In genomic region chr15:78922700-78923099, GRCm38 (mm10) we compare ENCODE assay signal across 16 mouse cellular contexts. TPM values are rescaled to one million over a fixed set of nuclear protein-coding genes. Genes with fewer than 3 reads are reported as not detected.
DNase-seq lines count a peak whose midpoint lies in the region; ATAC-seq and TF ChIP-seq lines count a peak whose summit lies in the region.
"Had no signal": no experiment of that assay in that cellular context is flagged by ENCODE, and none has a peak within 500 bp of the region (broad histone marks: within the 10 kb centered on the region; RNA-seq: fewer than 3 reads in every experiment).

No protein-coding gene starts in this region.

- H3K4me1 ChIP-seq in limb, embryonic 10.5 days: peaks cover 48% of the 10 kb centered on the region
- H3K4me1 ChIP-seq in midbrain, embryonic 16.5 days (ENCODE audit: control insufficient read depth, insufficient read depth, low read length): peaks cover 6% of the 10 kb centered on the region; the same call in 1 of the 2 replicates
- peaks cover 36% of the 10 kb centered on the region for H3K4me1 ChIP-seq in kidney, embryonic 15.5 days

- no peak for DNase-seq in layer of hippocampus, adult 2 months (ENCODE audit: low spot score in 2 of 2)
- no peak for DNase-seq in layer of hippocampus, postnatal 36 days
- DNase-seq in c-Kit-negative CD71-positive TER-119-positive erythroid progenitor cells, embryonic 14.5 days (ENCODE audit: low read depth, low spot score): peak; percentile 76
- no peak for DNase-seq in limb, embryonic 10.5 days (ENCODE audit: low spot score)
- DNase-seq in right cerebral cortex, adult 2 months (ENCODE audit: low spot score in 2 of 2): no peak
- DNase-seq: cerebellum, adult 18-20 months; embryo, embryonic 11 days; heart, postnatal 10 days; lung, adult 2 months had no signal

- H3K27me3 ChIP-seq in limb, embryonic 10.5 days (ENCODE audit: low read depth, poor library complexity, severe bottlenecking): no peaks in the 10 kb centered on the region
- peaks cover 5% of the 10 kb centered on the region for H3K27me3 ChIP-seq in midbrain, embryonic 16.5 days (ENCODE audit: control insufficient read depth, insufficient read depth, low read depth, low read length)
- no peaks in the 10 kb centered on the region for H3K27me3 ChIP-seq in kidney, embryonic 15.5 days

- H3K4me2 ChIP-seq in midbrain, embryonic 16.5 days (ENCODE audit: low read length): no peak overlapping the region
- H3K4me2 ChIP-seq in kidney, embryonic 15.5 days: no peak overlapping the region
- H3K4me2 ChIP-seq: neural tube, embryonic 15.5 days had no signal

- H3K9ac ChIP-seq in midbrain, embryonic 16.5 days (ENCODE audit: low read depth, low read length): no peak overlapping the region
- H3K9ac ChIP-seq in kidney, embryonic 15.5 days: no peak overlapping the region
- H3K9ac ChIP-seq: neural tube, embryonic 15.5 days had no signal

- no peak overlapping the region for H3K4me3 ChIP-seq in layer of hippocampus, adult 2 months
- no peak overlapping the region for H3K4me3 ChIP-seq in limb, embryonic 10.5 days
- H3K4me3 ChIP-seq in midbrain, embryonic 16.5 days (ENCODE audit: low read depth, low read length): no peak overlapping the region
- H3K4me3 ChIP-seq in kidney, embryonic 15.5 days (replicated peaks): no peak overlapping the region
- H3K4me3 ChIP-seq: forebrain, embryonic 10.5 days; neural tube, embryonic 15.5 days had no signal

- ATAC-seq in megakaryocyte progenitor cell, adult 5-6 weeks (replicated peaks; ENCODE audit: poor library complexity): peak; percentile 69
- ATAC-seq in midbrain, embryonic 16.5 days: no peak
- ATAC-seq in kidney, embryonic 15.5 days (replicated peaks; ENCODE audit: low FRiP score): no peak

- peak overlapping the region; percentile 73 for H3K27ac ChIP-seq in layer of hippocampus, adult 2 months
- H3K27ac ChIP-seq in limb, embryonic 10.5 days: peak overlapping the region; percentile 61; the same call in 1 of the 2 replicates
- H3K27ac ChIP-seq in midbrain, embryonic 16.5 days (ENCODE audit: low read length): no peak overlapping the region
- H3K27ac ChIP-seq in kidney, embryonic 15.5 days: no peak overlapping the region
- H3K27ac ChIP-seq: neural tube, embryonic 15.5 days had no signal

- no peak for TF ChIP-seq CTCF in layer of hippocampus, adult 2 months (conservative IDR thresholded peaks at IDR 0.05)

- 87% methylated on average over 7 of the region's 7 CpGs for WGBS in limb, embryonic 10.5 days
- 84% methylated on average over 7 of the region's 7 CpGs for WGBS in midbrain, embryonic 16.5 days
- WGBS in kidney, embryonic 15.5 days: 87% methylated on average over 7 of the region's 7 CpGs

- peaks cover 27% of the 10 kb centered on the region for H3K36me3 ChIP-seq in limb, embryonic 10.5 days
- H3K36me3 ChIP-seq in midbrain, embryonic 16.5 days (ENCODE audit: control insufficient read depth, insufficient read depth, low read length): peaks cover 4% of the 10 kb centered on the region
- peaks cover 17% of the 10 kb centered on the region for H3K36me3 ChIP-seq in kidney, embryonic 15.5 days

- H3K9me3 ChIP-seq in limb, embryonic 10.5 days (replicated peaks): no peaks in the 10 kb centered on the region
- H3K9me3 ChIP-seq in midbrain, embryonic 16.5 days (replicated peaks; ENCODE audit: control insufficient read depth, low read length, poor library complexity, severe bottlenecking): no peaks in the 10 kb centered on the region
- no peaks in the 10 kb centered on the region for H3K9me3 ChIP-seq in kidney, embryonic 15.5 days (replicated peaks)
- H3K9me3 ChIP-seq: forebrain, embryonic 10.5 days; neural tube, embryonic 15.5 days had no signal

RNA-seq across cellular contexts. Expression of gene Lgals1, which starts 3.8 kb away (rescaled TPM):
- 10 to 100 TPM; 18.9 to 20.2 TPM for total RNA-seq in layer of hippocampus, adult 2 months (2021)
- 10 to 100 TPM; 18.2 to 19.2 TPM for total RNA-seq in layer of hippocampus, postnatal 36 days (2021)
- polyA plus RNA-seq in limb, embryonic 10.5 days (2016; fragmentation: Nextera tagmentation; extraction: Ambion mirVana): 292 and 458 TPM in 2 replicates
- total RNA-seq in megakaryocyte progenitor cell, adult 5-6 weeks (2015): 480 and 550 TPM in 2 replicates
- 648 and 851 TPM in 2 replicates for total RNA-seq in megakaryocyte progenitor cell, adult 5-6 weeks (2017)
- 51.7 and 53.2 TPM in 2 replicates for polyA plus RNA-seq in midbrain, embryonic 16.5 days (2015; fragmentation: Nextera tagmentation; extraction: Ambion mirVana)
- polyA plus RNA-seq in kidney, embryonic 15.5 days (2015; fragmentation: Nextera tagmentation; extraction: Ambion mirVana): 761 and 838 TPM in 2 replicates

RNA-seq across cellular contexts. Expression of gene Pdxp, which starts 9.0 kb away (rescaled TPM):
- 100 to 1,000 TPM; 162 to 172 TPM for total RNA-seq in layer of hippocampus, adult 2 months (2021)
- 100 to 1,000 TPM; 171 to 176 TPM for total RNA-seq in layer of hippocampus, postnatal 36 days (2021)
- polyA plus RNA-seq in limb, embryonic 10.5 days (2016; fragmentation: Nextera tagmentation; extraction: Ambion mirVana): 37.1 and 40.8 TPM in 2 replicates
- total RNA-seq in megakaryocyte progenitor cell, adult 5-6 weeks (2015): 9.5 and 12.8 TPM in 2 replicates
- 5.0 and 8.8 TPM in 2 replicates for total RNA-seq in megakaryocyte progenitor cell, adult 5-6 weeks (2017)
- 107 and 126 TPM in 2 replicates for polyA plus RNA-seq in midbrain, embryonic 16.5 days (2015; fragmentation: Nextera tagmentation; extraction: Ambion mirVana)
- polyA plus RNA-seq in kidney, embryonic 15.5 days (2015; fragmentation: Nextera tagmentation; extraction: Ambion mirVana): 13.7 and 15.0 TPM in 2 replicates

RNA-seq across cellular contexts. Expression of gene Nol12, which starts 12.0 kb away (rescaled TPM):
- total RNA-seq in layer of hippocampus, adult 2 months (2021): 10 to 100 TPM; 41.4 to 41.8 TPM
- total RNA-seq in layer of hippocampus, postnatal 36 days (2021): 10 to 100 TPM; 36.7 to 39.5 TPM
- polyA plus RNA-seq in limb, embryonic 10.5 days (2016; fragmentation: Nextera tagmentation; extraction: Ambion mirVana): 70.6 and 84.9 TPM in 2 replicates
- 38.7 and 47.6 TPM in 2 replicates for total RNA-seq in megakaryocyte progenitor cell, adult 5-6 weeks (2015)
- 19.9 and 25.2 TPM in 2 replicates for total RNA-seq in megakaryocyte progenitor cell, adult 5-6 weeks (2017)
- 66.3 and 67.6 TPM in 2 replicates for polyA plus RNA-seq in midbrain, embryonic 16.5 days (2015; fragmentation: Nextera tagmentation; extraction: Ambion mirVana)
- polyA plus RNA-seq in kidney, embryonic 15.5 days (2015; fragmentation: Nextera tagmentation; extraction: Ambion mirVana): 54.6 and 58.9 TPM in 2 replicates

RNA-seq across cellular contexts. Expression of gene Sh3bp1, which starts 23.1 kb away (rescaled TPM):
- total RNA-seq in layer of hippocampus, adult 2 months (2021): 10 to 100 TPM; 27.7 to 41.8 TPM
- total RNA-seq in layer of hippocampus, postnatal 36 days (2021): 10 to 100 TPM; 32.0 to 33.3 TPM
- 51.1 and 51.2 TPM in 2 replicates for polyA plus RNA-seq in limb, embryonic 10.5 days (2016; fragmentation: Nextera tagmentation; extraction: Ambion mirVana)
- total RNA-seq in megakaryocyte progenitor cell, adult 5-6 weeks (2015): 42.5 and 55.8 TPM in 2 replicates
- 18.9 and 22.9 TPM in 2 replicates for total RNA-seq in megakaryocyte progenitor cell, adult 5-6 weeks (2017)
- 2.2 and 2.7 TPM in 2 replicates for polyA plus RNA-seq in midbrain, embryonic 16.5 days (2015; fragmentation: Nextera tagmentation; extraction: Ambion mirVana)
- polyA plus RNA-seq in kidney, embryonic 15.5 days (2015; fragmentation: Nextera tagmentation; extraction: Ambion mirVana): 34.4 and 41.6 TPM in 2 replicates

RNA-seq across cellular contexts. Expression of gene Gm49510, which starts 23.2 kb away (rescaled TPM):
- under 1 TPM in 1 of 2 experiments, not detected in 1; 0.27 TPM for total RNA-seq in layer of hippocampus, adult 2 months (2021)
- under 1 TPM in 1 of 2 experiments, not detected in 1; 0.33 TPM for total RNA-seq in layer of hippocampus, postnatal 36 days (2021)
- 0.13 and 0.51 TPM in 2 replicates for polyA plus RNA-seq in limb, embryonic 10.5 days (2016; fragmentation: Nextera tagmentation; extraction: Ambion mirVana)
- not detected in 2 replicates for total RNA-seq in megakaryocyte progenitor cell, adult 5-6 weeks (2015)
- total RNA-seq in megakaryocyte progenitor cell, adult 5-6 weeks (2017): 1.2 and 2.6 TPM in 2 replicates
- polyA plus RNA-seq in midbrain, embryonic 16.5 days (2015; fragmentation: Nextera tagmentation; extraction: Ambion mirVana): not detected in 2 replicates
- polyA plus RNA-seq in kidney, embryonic 15.5 days (2015; fragmentation: Nextera tagmentation; extraction: Ambion mirVana): 0.14 and 0.60 TPM in 2 replicates
- total RNA-seq: adrenal gland, postnatal 4 days; heart, postnatal 10 days had no signal
- polyA plus RNA-seq: gonadal fat pad, adult 2 months; neural tube, embryonic 15.5 days had no signal

Comparison
In these comparisons a context has a peak if more than half of its experiments do, and no peak if none do; other contexts are left out.
1. H3K27ac ChIP-seq: peak in layer of hippocampus, adult 2 months (single experiment) and limb, embryonic 10.5 days (single experiment); none in midbrain, embryonic 16.5 days (single experiment) and kidney, embryonic 15.5 days (single experiment).
2. RNA of gene Lgals1, which starts 3.8 kb away (total RNA-seq): 480 to 851 TPM in megakaryocyte progenitor cell, adult 5-6 weeks; 18.9 to 20.2 TPM in layer of hippocampus, adult 2 months and 18.2 to 19.2 TPM in layer of hippocampus, postnatal 36 days; every median in the first group is over 10 times any median in the second.
3. RNA of gene Pdxp, which starts 9.0 kb away (total RNA-seq): 171 to 176 TPM in layer of hippocampus, postnatal 36 days and 162 to 172 TPM in layer of hippocampus, adult 2 months; 5.0 to 12.8 TPM in megakaryocyte progenitor cell, adult 5-6 weeks; every median in the first group is over 10 times any median in the second.